Mouse (Mus musculus) layer of hippocampus, adult 9-10 months (tissue): ENCODE data around the gene Pde10a.

Experiments used
- DNase-seq: peaks from one replicate; pipeline ENCODE4 v3.0.0; 2022; ENCODE audit warnings: low spot score

Gene Pde10a

GRCm38 (mm10) chr17:8525971-8526740 is 984 bp downstream of the Pde10a start:
- no peak for DNase-seq

- no peak for DNase-seq
Measured at GRCm38 (mm10) chr17:8526815-8527261, 1.7 kb downstream of the Pde10a start.

GRCm38 (mm10) chr17:8528641-8529040 is 3.5 kb downstream of the Pde10a start:
- DNase-seq: no peak

GRCm38 (mm10) chr17:8532609-8533008 is 7.4 kb downstream of the Pde10a start:
- no peak for DNase-seq

- DNase-seq: no peak
Measured at GRCm38 (mm10) chr17:8533828-8534227, 8.7 kb downstream of the Pde10a start.

- no peak for DNase-seq
Measured at GRCm38 (mm10) chr17:8536522-8536921, 11.3 kb downstream of the Pde10a start.

GRCm38 (mm10) chr17:8538102-8538501 is 12.9 kb downstream of the Pde10a start:
- no peak for DNase-seq

- DNase-seq: no peak
Measured at GRCm38 (mm10) chr17:8541974-8542538, 16.9 kb downstream of the Pde10a start.

GRCm38 (mm10) chr17:8546366-8546765 is 21.2 kb downstream of the Pde10a start:
- DNase-seq: no peak

GRCm38 (mm10) chr17:8548733-8549132 is 23.6 kb downstream of the Pde10a start:
- DNase-seq: no peak

- no peak for DNase-seq
Measured at GRCm38 (mm10) chr17:8551641-8552040, 26.5 kb downstream of the Pde10a start.

- no peak for DNase-seq
Measured at GRCm38 (mm10) chr17:8552346-8553035, 27.3 kb downstream of the Pde10a start.

GRCm38 (mm10) chr17:8553601-8554000 is 28.4 kb downstream of the Pde10a start:
- DNase-seq: no peak

GRCm38 (mm10) chr17:8554219-8554618 is 29.0 kb downstream of the Pde10a start:
- no peak for DNase-seq

GRCm38 (mm10) chr17:8555785-8556184 is 30.6 kb downstream of the Pde10a start:
- no peak for DNase-seq

GRCm38 (mm10) chr17:8556223-8556622 is 31.1 kb downstream of the Pde10a start:
- DNase-seq: no peak

- DNase-seq: no peak
Measured at GRCm38 (mm10) chr17:8557926-8558325, 32.8 kb downstream of the Pde10a start.

GRCm38 (mm10) chr17:8562101-8562885 is 37.1 kb downstream of the Pde10a start:
- peak; percentile 24 for DNase-seq

- no peak for DNase-seq
Measured at GRCm38 (mm10) chr17:8562886-8563280, 37.7 kb downstream of the Pde10a start.

- DNase-seq: no peak
Measured at GRCm38 (mm10) chr17:8566850-8567249, 41.7 kb downstream of the Pde10a start, which contains the start of gene Gm17087. Gm17087 (minus strand) TSS chr17:8566950.

GRCm38 (mm10) chr17:8573542-8574260 is 48.5 kb downstream of the Pde10a start:
- no peak for DNase-seq

GRCm38 (mm10) chr17:8580360-8580759 is 55.2 kb downstream of the Pde10a start:
- DNase-seq: peak; percentile 40
